Mouse (Mus musculus) limb, embryonic 14.5 days (tissue): ENCODE results near the gene Terf2. TPM values are rescaled to one million over a fixed set of nuclear protein-coding genes. Genes with fewer than 3 reads are reported as not detected.

Experiments
- ATAC-seq: fragments of 200-750 bp; cut with Nextera tagmentation; 2 replicates; pipeline ENCODE4 v1.8.0; 2017; ENCODE audit warnings: low read depth, moderate number of reproducible peaks, moderate TSS enrichment; ENCODE audit not compliant: low FRiP score
- DNase-seq: peaks from one replicate; pipeline ENCODE4 v3.0.0-alpha.2; 2015; ENCODE audit warnings: low spot score
- H3K27ac ChIP-seq: fragments of 300-500 bp; sonication (generic); replicated peaks from 2 replicates; pipeline ENCODE4 v1.5.1; 2014; ENCODE audit warnings: low read depth, mild to moderate bottlenecking, low read length, moderate library complexity, mixed read lengths
- H3K27me3 ChIP-seq: fragments of 300-500 bp; sonication (generic); 2 replicates; pipeline ENCODE4 v1.6.1; 2014; ENCODE audit warnings: low read length, mixed read lengths; ENCODE audit not compliant: control insufficient read depth, insufficient read depth
- H3K36me3 ChIP-seq: fragments of 300-500 bp; sonication (generic); 2 replicates; pipeline ENCODE4 v1.6.1; 2014; ENCODE audit warnings: mild to moderate bottlenecking, low read length, moderate library complexity, mixed read lengths; ENCODE audit not compliant: control insufficient read depth, insufficient read depth
- H3K4me1 ChIP-seq: fragments of 300-500 bp; sonication (generic); 2 replicates; pipeline ENCODE4 v1.6.1; 2014; ENCODE audit warnings: antibody characterized with exemption, low read length, mixed read lengths; ENCODE audit not compliant: control insufficient read depth, insufficient read depth
- H3K4me2 ChIP-seq: fragments of 300-500 bp; sonication (generic); replicated peaks from 2 replicates; pipeline ENCODE4 v1.6.1; 2014; ENCODE audit warnings: low read depth, mild to moderate bottlenecking, low read length, moderate library complexity; ENCODE audit not compliant: severe bottlenecking
- H3K4me3 ChIP-seq: fragments of 300-500 bp; sonication (generic); replicated peaks from 2 replicates; pipeline ENCODE4 v1.5.1; 2014; ENCODE audit warnings: low read length
- H3K9ac ChIP-seq: fragments of 300-500 bp; sonication (generic); 2 replicates; pipeline ENCODE4 v1.6.1; 2014; ENCODE audit warnings: mild to moderate bottlenecking, low read depth, low read length, moderate library complexity; ENCODE audit not compliant: severe bottlenecking
- H3K9me3 ChIP-seq: fragments of 300-500 bp; sonication (generic); 2 replicates; pipeline ENCODE4 v1.6.1; 2016; ENCODE audit warnings: low read length; ENCODE audit not compliant: control insufficient read depth
- POLR2A ChIP-seq: fragments of 200-500 bp; IDR thresholded peaks from 2 replicates; pipeline ENCODE4 v1.8.0; 2012; ENCODE audit warnings: inconsistent platforms, mild to moderate bottlenecking, moderate library complexity, borderline replicate concordance; ENCODE audit not compliant: insufficient read depth, insufficient read length; ENCODE audit errors: extremely low read depth
- WGBS: fragments of 180-500 bp; shearing (Covaris S2); extraction: QIAGEN DNeasy Blood & Tissue Kit; methylation state at CpG from one replicate; pipeline ENCODE4 v1.1.7; 2014; 5-methylcytosine and 5-hydroxymethylcytosine counted together
- polyA plus RNA-seq, 2 experiments: library from polyadenylated mRNA; depleted of rRNA in 1 of 2; stranded (reverse) in 1 of 2; unstranded in 1 of 2; fragments of >200 nt; fragmentation: Nextera tagmentation in 1 of 2; extraction: Ambion mirVana in 1 of 2; gene quantifications; 2 replicates each; pipeline versions ENCODE4 v1.2.1 to v1.2.3; 2012 to 2014

Terf2 gene
- polyA plus RNA-seq, 2 experiments, result 15.1 to 39.0 TPM

- no peaks in the 10 kb centered on the region for H3K36me3 ChIP-seq
- TF ChIP-seq POLR2A, result no peak
- H3K4me1 ChIP-seq, result peaks cover 7% of the 10 kb centered on the region
- H3K9me3 ChIP-seq, result no peaks in the 10 kb centered on the region
- no peak overlapping the region for H3K4me2 ChIP-seq
- ATAC-seq, result no peak
- whole genome bisulfite sequencing, result 47% methylated on average over 9 of the region's 9 CpGs
- H3K27ac ChIP-seq, result no peak overlapping the region
- DNase-seq, result no peak
- H3K27me3 ChIP-seq, result no peaks in the 10 kb centered on the region
- no peak overlapping the region for H3K4me3 ChIP-seq
- H3K9ac ChIP-seq, result no peak overlapping the region
Measured at GRCm38 (mm10) chr8:107119412-107119811, 23.1 kb upstream of the Terf2 start.

- H3K27me3 ChIP-seq, result no peaks in the 10 kb centered on the region
- no peak overlapping the region for H3K4me3 ChIP-seq
- H3K4me1 ChIP-seq, result peaks cover 12% of the 10 kb centered on the region
- no peaks in the 10 kb centered on the region for H3K36me3 ChIP-seq
- no peak for ATAC-seq
- no peak overlapping the region for H3K4me2 ChIP-seq
- no peak for TF ChIP-seq POLR2A
- H3K9ac ChIP-seq, result no peak overlapping the region
- H3K9me3 ChIP-seq, result no peaks in the 10 kb centered on the region
- no peak for DNase-seq
- H3K27ac ChIP-seq, result no peak overlapping the region
- 20% methylated on average over 7 of the region's 7 CpGs for WGBS
Measured at GRCm38 (mm10) chr8:107118803-107119233, 22.5 kb upstream of the Terf2 start.

GRCm38 (mm10) chr8:107117019-107117418, 20.7 kb upstream of the Terf2 start:
- no peak for ATAC-seq
- Histone ChIP-seq H3K36me3 (no peaks in the 10 kb centered on the region), H3K4me1 (peaks cover 23% of the 10 kb centered on the region), H3K4me2 (no peak overlapping the region), H3K9ac (no peak overlapping the region), H3K9me3 (no peaks in the 10 kb centered on the region), H3K27me3 (no peaks in the 10 kb centered on the region), H3K4me3 (no peak overlapping the region), H3K27ac (no peak overlapping the region)
- no peak for TF ChIP-seq POLR2A
- 73% methylated on average over 2 of the region's 2 CpGs for WGBS
- DNase-seq, result no peak

- no peaks in the 10 kb centered on the region for H3K27me3 ChIP-seq
- H3K36me3 ChIP-seq, result no peaks in the 10 kb centered on the region
- H3K4me1 ChIP-seq, result peaks cover 23% of the 10 kb centered on the region
- 15% methylated on average over 11 of the region's 11 CpGs for WGBS
- H3K27ac ChIP-seq, result no peak overlapping the region
- H3K9ac ChIP-seq, result no peak overlapping the region
- H3K4me3 ChIP-seq, result no peak overlapping the region
- no peak for TF ChIP-seq POLR2A
- no peaks in the 10 kb centered on the region for H3K9me3 ChIP-seq
- peak; percentile 39; the same call in 1 of the 2 replicates for ATAC-seq
- no peak overlapping the region for H3K4me2 ChIP-seq
- DNase-seq, result peak; percentile 77
Measured at GRCm38 (mm10) chr8:107116023-107116422, 19.7 kb upstream of the Terf2 start.

GRCm38 (mm10) chr8:107115008-107115320, 18.6 kb upstream of the Terf2 start:
- peak overlapping the region; percentile 68 for H3K27ac ChIP-seq
- no peak for TF ChIP-seq POLR2A
- H3K36me3 ChIP-seq, result no peaks in the 10 kb centered on the region
- DNase-seq (no peak), ATAC-seq (no peak)
- no peak overlapping the region for H3K4me3 ChIP-seq
- WGBS, result 50% methylated on average over 10 of the region's 10 CpGs
- peak overlapping the region; percentile 23; the same call in 1 of the 2 replicates for H3K4me2 ChIP-seq
- peaks cover 23% of the 10 kb centered on the region for H3K4me1 ChIP-seq
- no peaks in the 10 kb centered on the region for H3K27me3 ChIP-seq
- no peaks in the 10 kb centered on the region for H3K9me3 ChIP-seq
- peak overlapping the region; percentile 14; the same call in 1 of the 2 replicates for H3K9ac ChIP-seq

- Histone ChIP-seq H3K4me1 (peaks cover 23% of the 10 kb centered on the region), H3K4me2 (peak overlapping the region; percentile 23; the same call in 1 of the 2 replicates), H3K27me3 (no peaks in the 10 kb centered on the region), H3K4me3 (no peak overlapping the region), H3K9me3 (no peaks in the 10 kb centered on the region), H3K9ac (peak overlapping the region; percentile 14; the same call in 1 of the 2 replicates), H3K36me3 (no peaks in the 10 kb centered on the region), H3K27ac (peak overlapping the region; percentile 68)
- 36% methylated on average over 19 of the region's 19 CpGs for WGBS
- DNase-seq (no peak), ATAC-seq (no peak)
- TF ChIP-seq POLR2A, result no peak
Measured at GRCm38 (mm10) chr8:107114150-107115007, 18.0 kb upstream of the Terf2 start.
